Mouse (Mus musculus): Measurements from ENCODE around the gene Svs4.
"Not testable (repeated sequence)": the region's sequence is repeated elsewhere in the genome, so short reads cannot be mapped to it uniquely, and the experiment has no call there.

Svs4 gene

GRCm38 (mm10) chr2:164278359-164278758 lies at the start of gene Svs4:
Gene Svs4 (minus strand): TSS chr2:164278459.
- DNase-seq (ENCODE audit: low spot score in 2 of 2) = no peak

GRCm38 (mm10) chr2:164320983-164321382 lies 42.7 kb upstream of the Svs4 start:
- DNase-seq (ENCODE audit: low spot score in 2 of 2) = no peak

GRCm38 (mm10) chr2:164316451-164316850 lies 38.2 kb upstream of the Svs4 start, which contains the start of gene Svs6:
Gene Svs6 (plus strand): TSS chr2:164316751.
- DNase-seq (ENCODE audit: low spot score in 2 of 2) = not testable (repeated sequence)

- DNase-seq (ENCODE audit: low spot score in 2 of 2) = not testable (repeated sequence)
Observed at GRCm38 (mm10) chr2:164315460-164315859, 37.2 kb upstream of the Svs4 start.

GRCm38 (mm10) chr2:164312599-164312998 lies 34.3 kb upstream of the Svs4 start:
- no peak for DNase-seq (ENCODE audit: low spot score in 2 of 2)

- not testable (repeated sequence) for DNase-seq (ENCODE audit: low spot score in 2 of 2)
Observed at GRCm38 (mm10) chr2:164288968-164289367, 10.7 kb upstream of the Svs4 start, which contains the start of gene Svs3a. Gene Svs3a (plus strand): TSS chr2:164289268.

- not testable (repeated sequence) for DNase-seq (ENCODE audit: low spot score in 2 of 2)
Observed at GRCm38 (mm10) chr2:164256540-164256939, 21.7 kb downstream of the Svs4 start, which contains the start of gene Svs3b. Gene Svs3b (minus strand): TSS chr2:164256640.

- no peak for DNase-seq (ENCODE audit: low spot score in 2 of 2)
Observed at GRCm38 (mm10) chr2:164238366-164238765, 39.9 kb downstream of the Svs4 start, which contains the start of gene Svs2. Gene Svs2 (minus strand): TSS chr2:164238466.

GRCm38 (mm10) chr2:164232671-164233070 lies 45.6 kb downstream of the Svs4 start:
- DNase-seq (ENCODE audit: low spot score in 2 of 2) = no peak

GRCm38 (mm10) chr2:164228361-164229070 lies 49.7 kb downstream of the Svs4 start:
- DNase-seq (ENCODE audit: low spot score in 2 of 2) = no peak

All from urinary bladder, adult 18-20 months (tissue).